Mouse (Mus musculus) hindbrain, embryonic 16.5 days (tissue): Measurements from ENCODE around the gene Gpr63. TPM values are rescaled to one million over a fixed set of nuclear protein-coding genes. Genes with fewer than 3 reads are reported as not detected.
"Not testable (repeated sequence)": the region's sequence is repeated elsewhere in the genome, so short reads cannot be mapped to it uniquely, and the experiment has no call there.

Source experiments
- ATAC-seq: fragments of 200-750 bp; cut with Nextera tagmentation; 2 replicates; pipeline ENCODE4 v1.8.0; 2017; ENCODE audit warnings: moderate TSS enrichment, moderate library complexity
- H3K27ac ChIP-seq: fragments of 300-500 bp; sonication (generic); 2 replicates; pipeline ENCODE4 v1.5.1; 2014; ENCODE audit warnings: low read depth, mild to moderate bottlenecking, control low read depth, low read length, moderate library complexity
- H3K27me3 ChIP-seq: fragments of 300-500 bp; sonication (generic); replicated peaks from 2 replicates; pipeline ENCODE4 v1.6.1; 2014; ENCODE audit warnings: low read length; ENCODE audit not compliant: control insufficient read depth, insufficient read depth
- H3K36me3 ChIP-seq: fragments of 300-500 bp; sonication (generic); 2 replicates; pipeline ENCODE4 v1.6.1; 2014; ENCODE audit warnings: mild to moderate bottlenecking, low read length, moderate library complexity, mixed read lengths; ENCODE audit not compliant: control insufficient read depth, insufficient read depth
- H3K4me1 ChIP-seq: fragments of 300-500 bp; sonication (generic); 2 replicates; pipeline ENCODE4 v1.6.1; 2014; ENCODE audit warnings: low read depth, low read length; ENCODE audit not compliant: control insufficient read depth, insufficient read depth
- H3K4me2 ChIP-seq: fragments of 300-500 bp; sonication (generic); 2 replicates; pipeline ENCODE4 v1.6.1; 2014; ENCODE audit warnings: mild to moderate bottlenecking, low read length, control low read depth, moderate library complexity
- H3K4me3 ChIP-seq: fragments of 300-500 bp; sonication (generic); 2 replicates; pipeline ENCODE4 v1.5.1; 2014; ENCODE audit warnings: mild to moderate bottlenecking, low read length, control low read depth, moderate library complexity
- H3K9ac ChIP-seq: fragments of 300-500 bp; sonication (generic); 2 replicates; pipeline ENCODE4 v1.6.1; 2014; ENCODE audit warnings: low read depth, mild to moderate bottlenecking, control low read depth, low read length, moderate library complexity
- H3K9me3 ChIP-seq: fragments of 300-500 bp; sonication (generic); 2 replicates; pipeline ENCODE4 v1.6.1; 2014; ENCODE audit warnings: mild to moderate bottlenecking, low read length, moderate library complexity; ENCODE audit not compliant: control insufficient read depth
- WGBS: fragments of 180-500 bp; shearing (Covaris S2); extraction: QIAGEN DNeasy Blood & Tissue Kit; methylation state at CpG from one replicate; pipeline ENCODE4 v1.1.7; 2014; 5-methylcytosine and 5-hydroxymethylcytosine counted together
- polyA plus RNA-seq: library from polyadenylated mRNA; unstranded; fragments of >200 nt; fragmentation: Nextera tagmentation; extraction: Ambion mirVana; gene quantifications from 2 replicates; pipeline ENCODE4 v1.2.1, GENCODE M21; 2015

Gpr63 gene
- polyA plus RNA-seq, 1 experiment from 2014 or later = 1.7 TPM

GRCm38 (mm10) chr4:25035158-25035791 is 69.1 kb downstream of the Gpr63 start:
- H3K27me3 ChIP-seq = no peaks in the 10 kb centered on the region
- H3K36me3 ChIP-seq = no peaks in the 10 kb centered on the region
- no peak overlapping the region for H3K9ac ChIP-seq
- H3K4me1 ChIP-seq = no peaks in the 10 kb centered on the region
- no peak for ATAC-seq
- H3K9me3 ChIP-seq = no peaks in the 10 kb centered on the region
- no peak overlapping the region for H3K4me2 ChIP-seq
- WGBS = 31% methylated on average over 6 of the region's 6 CpGs
- H3K27ac ChIP-seq = no peak overlapping the region
- H3K4me3 ChIP-seq = no peak overlapping the region

DNA sequence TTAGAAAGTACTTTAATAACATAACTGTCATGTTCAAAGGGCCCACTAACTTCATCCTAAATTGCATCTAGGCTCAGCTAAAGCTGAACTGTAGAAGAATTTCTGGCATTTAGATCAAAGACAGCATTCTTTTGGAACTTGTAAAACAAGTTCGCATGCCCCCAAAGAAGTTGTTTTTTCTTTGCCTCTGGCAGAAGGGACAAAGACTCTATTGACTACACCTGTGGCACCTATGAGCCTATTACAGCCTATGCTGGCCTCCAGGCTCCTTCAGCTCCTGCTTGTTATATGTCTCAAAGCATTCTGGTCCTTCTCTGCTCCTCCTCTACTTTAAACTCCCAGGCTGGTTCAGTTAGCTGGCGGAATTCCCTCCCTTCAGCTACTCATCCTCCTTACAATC is 69.6 kb downstream of the Gpr63 start:
- Histone ChIP-seq H3K4me3 (no peak overlapping the region), H3K9ac (no peak overlapping the region), H3K9me3 (no peaks in the 10 kb centered on the region), H3K27ac (no peak overlapping the region), H3K4me2 (no peak overlapping the region), H3K36me3 (no peaks in the 10 kb centered on the region), H3K27me3 (no peaks in the 10 kb centered on the region), H3K4me1 (no peaks in the 10 kb centered on the region)
- no peak for ATAC-seq
- 68% methylated on average over 2 of the region's 2 CpGs for WGBS

DNA sequence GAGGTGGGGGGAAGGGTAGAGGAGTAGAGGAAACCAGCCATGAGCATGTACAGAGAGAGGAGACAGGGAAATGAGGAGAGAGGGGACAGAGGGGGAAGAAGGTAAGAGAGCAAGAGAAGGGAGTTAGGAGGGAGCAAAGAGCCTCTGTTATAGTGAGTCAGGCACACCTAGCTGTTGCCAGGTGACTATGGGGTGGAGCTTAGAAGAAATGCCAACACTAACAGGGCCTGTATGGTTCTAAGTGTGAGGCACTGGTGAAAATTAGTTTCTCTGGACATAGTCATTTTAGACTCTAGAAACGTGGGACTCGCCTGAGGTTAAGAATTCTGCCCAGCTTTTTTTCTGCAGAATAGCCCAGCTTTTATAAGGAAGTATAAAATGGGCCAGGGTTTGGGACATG is 71.1 kb downstream of the Gpr63 start:
- H3K4me1 ChIP-seq = no peaks in the 10 kb centered on the region
- H3K9me3 ChIP-seq = no peaks in the 10 kb centered on the region; the same call in 1 of the 2 replicates
- H3K4me3 ChIP-seq = no peak overlapping the region
- no peaks in the 10 kb centered on the region for H3K27me3 ChIP-seq
- H3K36me3 ChIP-seq = no peaks in the 10 kb centered on the region
- WGBS = 85% methylated on average over 2 of the region's 2 CpGs
- H3K9ac ChIP-seq = no peak overlapping the region
- no peak overlapping the region for H3K4me2 ChIP-seq
- H3K27ac ChIP-seq = no peak overlapping the region
- no peak for ATAC-seq

- H3K36me3 ChIP-seq, H3K4me3 ChIP-seq, H3K4me2 ChIP-seq, H3K27ac ChIP-seq, H3K27me3 ChIP-seq, ATAC-seq, H3K9ac ChIP-seq, H3K4me1 ChIP-seq, H3K9me3 ChIP-seq: not testable (repeated sequence)
- WGBS = 67% methylated on average over 1 of the region's 1 CpGs
These were observed 89.3 kb downstream of the Gpr63 start for GRCm38 (mm10) chr4:25055541-25055940.

Other genes with a start within 250 kb of the Gpr63 start
- gene Klhl32, start 115.3 kb upstream of the Gpr63 start, polyA plus RNA-seq = 37.1 and 38.5 TPM in 2 replicates
- 60.0 and 65.2 TPM in 2 replicates for gene Ndufaf4, start 68.3 kb upstream of the Gpr63 start, polyA plus RNA-seq